7 mouse cellular contexts compared by ENCODE assay signal in genomic region chr7:58397992-58398391, GRCm38 (mm10).
A peak's percentile ranks its signal among the peaks of the same experiment; 100 is the strongest.
DNase-seq lines count a peak whose midpoint lies in the region; ATAC-seq lines count a peak whose summit lies in the region.

No protein-coding gene starts in this region.

- H3K27me3 ChIP-seq in liver, embryonic 11.5 days (replicated peaks; ENCODE audit: control insufficient read depth, insufficient read depth, low read length): no peaks in the 10 kb centered on the region
- H3K27me3 ChIP-seq in forebrain, embryonic 10.5 days (ENCODE audit: poor library complexity, severe bottlenecking): no peaks in the 10 kb centered on the region
- H3K27me3 ChIP-seq in liver, embryonic 12.5 days (replicated peaks): no peaks in the 10 kb centered on the region
- H3K27me3 ChIP-seq in stomach, embryonic 15.5 days (replicated peaks): no peaks in the 10 kb centered on the region

- H3K9me3 ChIP-seq in liver, embryonic 11.5 days (ENCODE audit: control insufficient read depth, low read length): no peaks in the 10 kb centered on the region
- no peaks in the 10 kb centered on the region for H3K9me3 ChIP-seq in forebrain, embryonic 10.5 days
- no peaks in the 10 kb centered on the region for H3K9me3 ChIP-seq in liver, embryonic 12.5 days (replicated peaks)
- H3K9me3 ChIP-seq in stomach, embryonic 15.5 days: no peaks in the 10 kb centered on the region

- peak overlapping the region; percentile 58 for H3K4me3 ChIP-seq in liver, embryonic 11.5 days (ENCODE audit: low read depth, low read length)
- H3K4me3 ChIP-seq in forebrain, embryonic 10.5 days: peak overlapping the region; percentile 57
- H3K4me3 ChIP-seq in liver, embryonic 12.5 days: peak overlapping the region; percentile 63
- H3K4me3 ChIP-seq in stomach, embryonic 15.5 days (replicated peaks): peak overlapping the region; percentile 60

- no peak overlapping the region for H3K27ac ChIP-seq in liver, embryonic 11.5 days (ENCODE audit: low read depth, low read length)
- H3K27ac ChIP-seq in forebrain, embryonic 10.5 days: peak overlapping the region; percentile 93
- no peak overlapping the region for H3K27ac ChIP-seq in liver, embryonic 12.5 days
- peak overlapping the region; percentile 90 for H3K27ac ChIP-seq in stomach, embryonic 15.5 days

- H3K4me2 ChIP-seq in liver, embryonic 11.5 days: peak overlapping the region; percentile 74
- H3K4me2 ChIP-seq in liver, embryonic 12.5 days: peak overlapping the region; percentile 63
- peak overlapping the region; percentile 56 for H3K4me2 ChIP-seq in stomach, embryonic 15.5 days

- ATAC-seq in liver, embryonic 11.5 days (replicated peaks; ENCODE audit: low FRiP score): no peak
- no peak for ATAC-seq in liver, embryonic 12.5 days
- no peak for ATAC-seq in stomach, embryonic 15.5 days (ENCODE audit: insufficient read depth, low FRiP score, low read depth)

- H3K4me1 ChIP-seq in liver, embryonic 11.5 days (replicated peaks; ENCODE audit: control insufficient read depth, insufficient read depth, low read length): peaks cover 5% of the 10 kb centered on the region; the same call in 1 of the 2 replicates
- peaks cover 17% of the 10 kb centered on the region for H3K4me1 ChIP-seq in forebrain, embryonic 10.5 days
- peaks cover 18% of the 10 kb centered on the region for H3K4me1 ChIP-seq in liver, embryonic 12.5 days
- no peaks in the 10 kb centered on the region; the same call in 1 of the 2 replicates for H3K4me1 ChIP-seq in stomach, embryonic 15.5 days

- H3K36me3 ChIP-seq in liver, embryonic 11.5 days (ENCODE audit: control insufficient read depth, insufficient read depth, low read length): no peaks in the 10 kb centered on the region
- H3K36me3 ChIP-seq in forebrain, embryonic 10.5 days (replicated peaks): no peaks in the 10 kb centered on the region
- no peaks in the 10 kb centered on the region for H3K36me3 ChIP-seq in liver, embryonic 12.5 days
- H3K36me3 ChIP-seq in stomach, embryonic 15.5 days: no peaks in the 10 kb centered on the region

- H3K9ac ChIP-seq in liver, embryonic 11.5 days (ENCODE audit: low read depth, low read length): no peak overlapping the region
- no peak overlapping the region for H3K9ac ChIP-seq in liver, embryonic 12.5 days
- H3K9ac ChIP-seq in stomach, embryonic 15.5 days: no peak overlapping the region; the same call in 1 of the 2 replicates

- 41% methylated on average over 6 of the region's 6 CpGs for WGBS in liver, embryonic 11.5 days
- WGBS in forebrain, embryonic 10.5 days: 22% methylated on average over 6 of the region's 6 CpGs
- 31% methylated on average over 6 of the region's 6 CpGs for WGBS in liver, embryonic 12.5 days (ENCODE audit: insufficient replicate concordance)
- 21% methylated on average over 6 of the region's 6 CpGs for WGBS in stomach, embryonic 15.5 days

- DNase-seq in liver, embryonic 11.5 days (ENCODE audit: low spot score): no peak
- DNase-seq in liver: no peak
- DNase-seq in forebrain, embryonic 10.5 days (ENCODE audit: extremely low spot score, low spot score): peak; percentile 27
- no peak for DNase-seq in kidney, postnatal 10 days
- no peak for DNase-seq in yolk sac, embryonic 10.5 days (ENCODE audit: low spot score)

Comparison
In these comparisons a context has a peak if more than half of its experiments do, and no peak if none do; other contexts are left out.
1. H3K27ac ChIP-seq: peak in forebrain, embryonic 10.5 days (single experiment) and stomach, embryonic 15.5 days (single experiment); none in liver, embryonic 11.5 days (single experiment) and liver, embryonic 12.5 days (single experiment).
2. Peak in every context shown above with its lines, with median percentiles within 50 percentile points of each other: H3K4me2 ChIP-seq and H3K4me3 ChIP-seq.